Mouse (Mus musculus) neural tube, embryonic 12.5 days (tissue): Measurements from ENCODE around the gene Onecut1. TPM values are rescaled to one million over a fixed set of nuclear protein-coding genes. Genes with fewer than 3 reads are reported as not detected.
A peak's percentile ranks its signal among the peaks of the same experiment; 100 is the strongest.

Experiments
- ATAC-seq: fragments of 200-750 bp; cut with Nextera tagmentation; 2 replicates; pipeline ENCODE4 v1.8.0; 2017; ENCODE audit warnings: low read depth, mild to moderate bottlenecking, moderate TSS enrichment, moderate library complexity; ENCODE audit not compliant: low FRiP score
- H3K27ac ChIP-seq: fragments of 300-500 bp; sonication (generic); 2 replicates; pipeline ENCODE4 v1.5.1; 2016
- H3K27me3 ChIP-seq: fragments of 300-500 bp; sonication (generic); replicated peaks from 2 replicates; pipeline ENCODE4 v1.6.1; 2016; ENCODE audit warnings: mild to moderate bottlenecking
- H3K36me3 ChIP-seq: fragments of 300-500 bp; sonication (generic); 2 replicates; pipeline ENCODE4 v1.6.1; 2016; ENCODE audit warnings: mild to moderate bottlenecking
- H3K4me1 ChIP-seq: fragments of 300-500 bp; sonication (generic); 2 replicates; pipeline ENCODE4 v1.6.1; 2016
- H3K4me2 ChIP-seq: fragments of 300-500 bp; sonication (generic); replicated peaks from 2 replicates; pipeline ENCODE4 v1.6.1; 2016; ENCODE audit warnings: mild to moderate bottlenecking
- H3K4me3 ChIP-seq: fragments of 300-500 bp; sonication (generic); 2 replicates; pipeline ENCODE4 v1.5.1; 2016
- H3K9ac ChIP-seq: fragments of 300-500 bp; sonication (generic); 2 replicates; pipeline ENCODE4 v1.6.1; 2016; ENCODE audit warnings: mild to moderate bottlenecking
- H3K9me3 ChIP-seq: fragments of 300-500 bp; sonication (generic); 2 replicates; pipeline ENCODE4 v1.6.1; 2016; ENCODE audit warnings: mild to moderate bottlenecking
- WGBS: fragments of 180-500 bp; shearing (Covaris S2); methylation state at CpG from one replicate; pipeline ENCODE4 v1.1.7; 2016; 5-methylcytosine and 5-hydroxymethylcytosine counted together
- polyA plus RNA-seq: library from polyadenylated mRNA; unstranded; fragments of >200 nt; fragmentation: Nextera tagmentation; extraction: Ambion mirVana; gene quantifications from 2 replicates; pipeline ENCODE4 v1.2.1, GENCODE M21; 2016

The Onecut1 gene
- polyA plus RNA-seq, 1 experiment from 2014 or later = 7.7 TPM

- 89% methylated on average over 6 of the region's 6 CpGs for WGBS
- Histone ChIP-seq H3K27me3 (no peaks in the 10 kb centered on the region), H3K27ac (no peak overlapping the region), H3K9me3 (no peaks in the 10 kb centered on the region), H3K4me3 (no peak overlapping the region), H3K9ac (no peak overlapping the region), H3K36me3 (no peaks in the 10 kb centered on the region), H3K4me1 (peaks cover 3% of the 10 kb centered on the region; the same call in 1 of the 2 replicates), H3K4me2 (no peak overlapping the region)
- no peak for ATAC-seq
These were observed 61.7 kb downstream of the Onecut1 start for GRCm38 (mm10) chr9:74923291-74923977.

GRCm38 (mm10) chr9:74925220-74925769, 63.6 kb downstream of the Onecut1 start:
- Histone ChIP-seq H3K9ac (no peak overlapping the region), H3K4me2 (no peak overlapping the region), H3K9me3 (no peaks in the 10 kb centered on the region), H3K27ac (no peak overlapping the region), H3K4me3 (no peak overlapping the region), H3K36me3 (no peaks in the 10 kb centered on the region), H3K27me3 (no peaks in the 10 kb centered on the region), H3K4me1 (peaks cover 3% of the 10 kb centered on the region; the same call in 1 of the 2 replicates)
- WGBS = 29% methylated on average over 10 of the region's 10 CpGs
- peak; percentile 59 for ATAC-seq

GRCm38 (mm10) chr9:74929981-74930423, 68.3 kb downstream of the Onecut1 start:
- Histone ChIP-seq H3K36me3 (no peaks in the 10 kb centered on the region), H3K4me1 (peaks cover 3% of the 10 kb centered on the region; the same call in 1 of the 2 replicates), H3K9ac (no peak overlapping the region), H3K4me3 (no peak overlapping the region), H3K27me3 (no peaks in the 10 kb centered on the region), H3K4me2 (no peak overlapping the region), H3K27ac (no peak overlapping the region), H3K9me3 (no peaks in the 10 kb centered on the region)
- WGBS = 90% methylated on average over 4 of the region's 4 CpGs
- no peak for ATAC-seq

GRCm38 (mm10) chr9:74930653-74931052, 68.9 kb downstream of the Onecut1 start:
- Histone ChIP-seq H3K4me3 (no peak overlapping the region), H3K4me2 (no peak overlapping the region), H3K27me3 (no peaks in the 10 kb centered on the region), H3K4me1 (no peaks in the 10 kb centered on the region; the same call in 1 of the 2 replicates), H3K27ac (no peak overlapping the region), H3K9me3 (no peaks in the 10 kb centered on the region), H3K9ac (no peak overlapping the region), H3K36me3 (no peaks in the 10 kb centered on the region)
- no peak for ATAC-seq
- 88% methylated on average over 5 of the region's 5 CpGs for whole genome bisulfite sequencing

GRCm38 (mm10) chr9:74935289-74935688, 73.6 kb downstream of the Onecut1 start:
- H3K27ac ChIP-seq = no peak overlapping the region
- no peak overlapping the region for H3K4me3 ChIP-seq
- H3K36me3 ChIP-seq = no peaks in the 10 kb centered on the region
- no peaks in the 10 kb centered on the region for H3K4me1 ChIP-seq
- no peaks in the 10 kb centered on the region for H3K27me3 ChIP-seq
- WGBS = 87% methylated on average over 3 of the region's 3 CpGs
- H3K9me3 ChIP-seq = no peaks in the 10 kb centered on the region
- H3K4me2 ChIP-seq = no peak overlapping the region
- no peak overlapping the region for H3K9ac ChIP-seq
- ATAC-seq = no peak

- Histone ChIP-seq H3K4me2 (no peak overlapping the region), H3K9ac (no peak overlapping the region), H3K4me3 (no peak overlapping the region), H3K4me1 (no peaks in the 10 kb centered on the region), H3K27ac (no peak overlapping the region), H3K27me3 (no peaks in the 10 kb centered on the region), H3K36me3 (no peaks in the 10 kb centered on the region), H3K9me3 (no peaks in the 10 kb centered on the region)
- 92% methylated on average over 3 of the region's 3 CpGs for WGBS
- no peak for ATAC-seq
These were observed 76.0 kb downstream of the Onecut1 start for GRCm38 (mm10) chr9:74937761-74938160.

- Histone ChIP-seq H3K27me3 (no peaks in the 10 kb centered on the region), H3K4me1 (no peaks in the 10 kb centered on the region), H3K4me3 (no peak overlapping the region), H3K36me3 (no peaks in the 10 kb centered on the region), H3K9me3 (no peaks in the 10 kb centered on the region), H3K27ac (no peak overlapping the region), H3K4me2 (no peak overlapping the region), H3K9ac (no peak overlapping the region)
- ATAC-seq = no peak
- 86% methylated on average over 12 of the region's 12 CpGs for WGBS
These were observed 77.2 kb downstream of the Onecut1 start for GRCm38 (mm10) chr9:74938670-74939534.

Other genes starting within 250 kb of the Onecut1 start
- gene Fam214a, start 91.0 kb downstream of the Onecut1 start, polyA plus RNA-seq = 24.9 and 29.1 TPM in 2 replicates
- 278 and 299 TPM in 2 replicates for gene Arpp19, start 175.7 kb downstream of the Onecut1 start, polyA plus RNA-seq
- gene Myo5a, start 209.1 kb downstream of the Onecut1 start, polyA plus RNA-seq = 42.4 and 45.3 TPM in 2 replicates